Comparison of ENCODE assay signal across 16 mouse cellular contexts in genomic region chr2:63925721-63926235, GRCm38 (mm10).
A peak's percentile ranks its signal among the peaks of the same experiment; 100 is the strongest.
DNase-seq lines count a peak whose midpoint lies in the region; ATAC-seq lines count a peak whose summit lies in the region.
"Had no signal": no experiment of that assay in that cellular context is flagged by ENCODE, and none has a peak within 500 bp of the region (broad histone marks: within the 10 kb centered on the region; RNA-seq: fewer than 3 reads in every experiment).

No protein-coding gene starts in this region.

- H3K9me3 ChIP-seq in midbrain, embryonic 14.5 days (ENCODE audit: control insufficient read depth, low read length): no peaks in the 10 kb centered on the region
- H3K9me3 ChIP-seq: forebrain, embryonic 12.5 days; heart, embryonic 13.5 days; limb, embryonic 13.5 days had no signal

- H3K9ac ChIP-seq in midbrain, embryonic 14.5 days (replicated peaks; ENCODE audit: low read length): no peak overlapping the region
- H3K9ac ChIP-seq: forebrain, embryonic 12.5 days; heart, embryonic 13.5 days; limb, embryonic 13.5 days had no signal

- H3K36me3 ChIP-seq in midbrain, embryonic 14.5 days (ENCODE audit: control insufficient read depth, insufficient read depth, low read length): no peaks in the 10 kb centered on the region
- H3K36me3 ChIP-seq: forebrain, embryonic 12.5 days; heart, embryonic 13.5 days; limb, embryonic 13.5 days had no signal

- H3K27ac ChIP-seq in midbrain, embryonic 14.5 days (replicated peaks; ENCODE audit: low read depth, low read length): no peak overlapping the region
- H3K27ac ChIP-seq: forebrain, embryonic 12.5 days; heart, embryonic 13.5 days; limb, embryonic 13.5 days had no signal

- 74% methylated on average over 4 of the region's 4 CpGs for WGBS in midbrain, embryonic 14.5 days

- DNase-seq in kidney, adult 11 months: peak; percentile 11
- DNase-seq in kidney, postnatal 10 days: no peak
- DNase-seq in lung, postnatal 36 days: peak; percentile 27
- DNase-seq in lung, postnatal 10 days: no peak
- peak; percentile 65 for DNase-seq in kidney, adult 9 months
- no peak for DNase-seq in T-cell, adult 2 months (ENCODE audit: low spot score)
- DNase-seq in midbrain, embryonic 14.5 days: no peak
- DNase-seq: adrenal gland, adult 2 months; cerebellum, adult 9-11 months; gastrocnemius, postnatal 25 days; right cerebral cortex, adult 18-20 months; thymus, adult 18-20 months had no signal

- no peak overlapping the region for H3K4me2 ChIP-seq in midbrain, embryonic 14.5 days (ENCODE audit: low read length)
- H3K4me2 ChIP-seq: forebrain, embryonic 12.5 days; heart, embryonic 13.5 days; limb, embryonic 13.5 days had no signal

- H3K4me1 ChIP-seq in midbrain, embryonic 14.5 days (ENCODE audit: control insufficient read depth, insufficient read depth, low read length): peaks cover 17% of the 10 kb centered on the region; the same call in 1 of the 2 replicates

- H3K27me3 ChIP-seq in midbrain, embryonic 14.5 days (ENCODE audit: control insufficient read depth, insufficient read depth, low read length): no peaks in the 10 kb centered on the region
- H3K27me3 ChIP-seq: heart, embryonic 13.5 days had no signal

- no peak for ATAC-seq in midbrain, embryonic 14.5 days (ENCODE audit: low FRiP score, low TSS enrichment)
- ATAC-seq: inflammation-experienced regulatory T-cells, adult 6 months had no signal

- no peak overlapping the region for H3K4me3 ChIP-seq in midbrain, embryonic 14.5 days (replicated peaks; ENCODE audit: low read depth, low read length)
- H3K4me3 ChIP-seq: forebrain, embryonic 12.5 days; heart, embryonic 13.5 days; limb, embryonic 13.5 days had no signal

Comparison
In these comparisons a context has a peak if more than half of its experiments do, and no peak if none do; other contexts are left out.
1. DNase-seq: peak in kidney, adult 11 months (single experiment), lung, postnatal 36 days (single experiment) and kidney, adult 9 months (single experiment); none in kidney, postnatal 10 days (single experiment), lung, postnatal 10 days (single experiment), T-cell, adult 2 months (single experiment) and midbrain, embryonic 14.5 days (single experiment).